Mouse (Mus musculus): ENCODE results near the gene Prcd.

DNA sequence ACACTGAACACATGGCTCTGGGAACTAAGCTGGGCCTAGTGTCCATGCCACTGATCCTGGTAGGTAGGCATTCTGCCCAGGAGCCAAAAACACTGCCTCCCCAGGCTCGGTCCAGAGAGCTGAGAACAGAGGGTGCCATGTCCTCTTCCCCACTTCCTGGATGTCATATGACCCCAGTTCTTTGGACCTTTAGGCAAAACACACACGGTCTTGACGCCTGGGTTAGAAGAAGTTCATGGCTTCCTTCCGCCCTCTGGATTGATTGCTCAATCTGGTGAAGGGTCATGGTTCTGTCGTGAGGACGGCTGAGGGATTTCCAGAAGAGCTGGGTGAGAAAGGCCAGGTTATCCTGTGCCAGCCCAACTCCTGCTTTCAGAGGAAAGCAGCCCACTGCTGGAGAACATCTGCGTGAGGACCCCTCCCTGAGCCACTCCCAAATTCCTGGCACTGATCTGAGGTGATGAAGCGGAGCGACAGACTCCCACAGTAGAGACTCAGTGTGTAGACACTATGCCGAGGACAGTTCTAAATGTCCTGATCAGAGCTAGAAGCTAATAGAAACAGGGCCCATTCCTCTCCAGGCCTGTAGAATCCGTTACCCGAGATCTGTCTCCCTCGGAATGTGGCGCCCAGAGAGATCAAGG lies 29.3 kb downstream of the Prcd start:
- TF ChIP-seq HCFC1 (IDR thresholded peaks at IDR 0.05; ENCODE audit: borderline replicate concordance, insufficient read depth, low read length) (no peak), ZC3H11A (IDR thresholded peaks at IDR 0.05; ENCODE audit: borderline replicate concordance, low read depth, low read length) (no peak)
